Mouse (Mus musculus): Measurements from ENCODE around the gene 1700088E04Rik. TPM values are rescaled to one million over a fixed set of nuclear protein-coding genes. Genes with fewer than 3 reads are reported as not detected.
A peak's percentile ranks its signal among the peaks of the same experiment; 100 is the strongest.

1700088E04Rik gene
- polyA plus RNA-seq, 1 experiment from 2014 or later = 0.96 TPM

DNA sequence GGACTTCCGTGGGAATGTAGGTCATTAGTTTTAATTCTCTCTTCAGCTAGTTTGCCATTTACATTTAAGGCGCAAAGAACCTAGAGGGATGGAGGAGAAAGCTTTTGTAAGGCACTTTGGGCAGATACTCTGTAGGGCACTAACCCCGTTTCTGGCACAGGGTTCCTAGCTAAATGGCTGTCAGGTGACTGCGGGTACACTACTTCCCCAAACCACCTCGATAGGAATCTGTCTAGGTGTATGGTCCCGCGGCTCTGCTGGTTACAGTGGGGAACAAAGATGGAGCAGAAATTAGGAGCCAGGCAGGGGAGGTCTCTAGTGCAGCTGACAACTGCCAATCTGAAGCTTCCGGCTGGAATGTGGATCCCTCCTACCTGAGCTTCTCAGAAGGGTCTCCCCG, 31.0 kb downstream of the 1700088E04Rik start:
- Histone ChIP-seq H3K4me1 (ENCODE audit: control insufficient read depth, low read depth, low read length) (peaks cover 34% of the 10 kb centered on the region), H3K27ac (ENCODE audit: low read length) (no peak overlapping the region), H3K9me3 (replicated peaks; ENCODE audit: control insufficient read depth, low read length) (no peaks in the 10 kb centered on the region), H3K4me2 (ENCODE audit: low read depth, low read length) (peak overlapping the region; percentile 98), H3K36me3 (ENCODE audit: control insufficient read depth, insufficient read depth) (no peaks in the 10 kb centered on the region), H3K9ac (ENCODE audit: low read depth, low read length) (no peak overlapping the region), H3K4me3 (ENCODE audit: low read depth, low read length) (peak overlapping the region; percentile 74), H3K27me3 (ENCODE audit: control insufficient read depth, insufficient read depth, low read depth, low read length) (peaks cover 14% of the 10 kb centered on the region)
- 16% methylated on average over 9 of the region's 9 CpGs for WGBS (ENCODE audit: insufficient replicate concordance)
- no peak for ATAC-seq (ENCODE audit: low read depth)

DNA sequence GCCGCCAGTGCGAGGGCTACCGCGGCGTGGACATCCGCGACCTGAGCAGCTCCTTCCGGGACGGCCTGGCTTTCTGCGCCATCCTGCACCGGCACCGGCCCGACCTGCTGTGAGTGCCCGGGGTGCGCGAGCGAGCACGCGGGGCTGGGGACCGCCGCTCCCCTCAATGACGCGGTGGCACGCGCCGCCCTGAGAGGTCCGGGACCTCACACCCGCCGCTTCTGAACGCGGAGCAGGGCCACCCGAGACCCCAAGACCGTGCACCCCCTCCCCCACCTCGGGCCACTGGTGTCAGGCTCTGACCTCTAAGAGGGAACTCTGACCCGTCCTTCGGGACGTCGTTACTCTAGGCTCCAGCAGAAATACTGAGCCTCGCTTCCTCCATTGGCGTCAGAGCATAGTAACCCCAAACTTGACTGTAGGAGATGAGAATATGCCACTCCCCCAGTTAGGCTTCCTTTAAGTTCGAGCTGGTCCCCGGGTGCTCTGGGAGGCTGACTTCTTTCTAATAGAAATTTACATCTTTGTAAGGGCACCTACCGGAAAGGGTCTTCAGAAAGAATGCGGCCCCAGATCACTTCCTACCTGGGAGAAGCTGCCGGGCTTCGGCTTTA, 31.6 kb downstream of the 1700088E04Rik start:
- no peaks in the 10 kb centered on the region for H3K9me3 ChIP-seq (replicated peaks; ENCODE audit: control insufficient read depth, low read length)
- H3K4me1 ChIP-seq (ENCODE audit: control insufficient read depth, low read depth, low read length) = peaks cover 34% of the 10 kb centered on the region
- peak overlapping the region; percentile 78 for H3K9ac ChIP-seq (ENCODE audit: low read depth, low read length)
- H3K36me3 ChIP-seq (ENCODE audit: control insufficient read depth, insufficient read depth) = no peaks in the 10 kb centered on the region
- under 1% methylated on average over 46 of the region's 46 CpGs for WGBS (ENCODE audit: insufficient replicate concordance)
- peaks cover 14% of the 10 kb centered on the region for H3K27me3 ChIP-seq (ENCODE audit: control insufficient read depth, insufficient read depth, low read depth, low read length)
- H3K4me2 ChIP-seq (ENCODE audit: low read depth, low read length) = peak overlapping the region; percentile 98
- peak overlapping the region; percentile 74 for H3K4me3 ChIP-seq (ENCODE audit: low read depth, low read length)
- peak; percentile 61 for ATAC-seq (ENCODE audit: low read depth)
- H3K27ac ChIP-seq (ENCODE audit: low read length) = peak overlapping the region; percentile 45; the same call in 1 of the 2 replicates

DNA sequence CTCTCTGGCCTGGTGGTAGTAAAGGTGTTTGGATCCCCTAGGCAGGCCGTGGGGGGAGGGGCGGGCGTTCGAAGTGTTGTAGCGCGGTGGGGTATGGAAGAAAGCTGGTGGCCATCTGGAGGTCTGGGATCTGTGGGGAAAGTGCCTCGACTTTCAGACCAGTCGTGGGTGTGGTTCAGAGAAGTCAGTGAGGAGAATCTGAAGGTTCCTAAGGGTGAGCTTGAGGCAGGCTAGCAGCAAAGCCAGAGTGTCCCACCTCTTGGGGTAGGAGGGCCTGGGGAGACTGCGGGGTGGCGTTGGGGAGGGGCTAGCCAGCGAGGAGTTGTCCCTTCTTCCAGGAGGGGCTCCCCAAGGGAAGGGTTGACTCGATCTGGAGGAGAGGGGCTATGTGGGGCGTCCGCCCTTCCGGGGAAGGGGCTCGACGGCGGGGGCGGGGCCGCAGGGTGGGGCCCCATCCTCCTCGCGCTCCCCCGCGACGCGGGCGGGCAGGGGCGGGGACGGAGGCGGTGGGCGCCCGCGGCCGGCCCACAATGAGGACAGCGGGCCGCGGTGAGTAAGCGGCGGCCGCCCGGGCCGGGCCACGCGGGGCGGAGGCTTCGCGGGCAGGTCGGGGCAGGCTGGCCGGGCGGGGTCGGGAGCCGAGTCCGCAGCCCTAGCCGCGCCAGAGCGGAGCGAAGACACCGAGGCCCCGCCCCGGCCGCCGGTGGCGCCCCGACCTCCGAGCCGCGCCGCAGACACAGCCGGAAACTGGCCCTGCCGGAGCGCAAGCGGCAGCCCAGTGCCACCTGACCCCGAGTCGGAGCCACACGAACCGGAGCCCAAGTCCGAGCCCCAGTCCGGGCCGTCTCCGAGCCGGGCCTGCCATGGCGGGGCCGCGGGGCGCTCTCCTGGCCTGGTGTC, 32.4 kb downstream of the 1700088E04Rik start, which contains the start of gene Micall1:
Gene Micall1 (plus strand): TSS at position 478 of the 900 bp plus-strand sequence.
- Histone ChIP-seq H3K4me2 (ENCODE audit: low read depth, low read length) (peak within 1 kb of the TSS; percentile 98), H3K27ac (ENCODE audit: low read length) (peak within 1 kb of the TSS; percentile 45; the same call in 1 of the 2 replicates), H3K9me3 (replicated peaks; ENCODE audit: control insufficient read depth, low read length) (no peaks in the 10 kb centered on the region), H3K4me3 (ENCODE audit: low read depth, low read length) (peak within 1 kb of the TSS; percentile 74), H3K27me3 (ENCODE audit: control insufficient read depth, insufficient read depth, low read depth, low read length) (peaks cover 14% of the 10 kb centered on the region), H3K9ac (ENCODE audit: low read depth, low read length) (peak within 1 kb of the TSS; percentile 78), H3K36me3 (ENCODE audit: control insufficient read depth, insufficient read depth) (no peaks in the 10 kb centered on the region), H3K4me1 (ENCODE audit: control insufficient read depth, low read depth, low read length) (peaks cover 34% of the 10 kb centered on the region)
- ATAC-seq (ENCODE audit: low read depth) = peak; percentile 83
- 1% methylated on average over 74 of the region's 85 CpGs for WGBS (ENCODE audit: insufficient replicate concordance)

DNA sequence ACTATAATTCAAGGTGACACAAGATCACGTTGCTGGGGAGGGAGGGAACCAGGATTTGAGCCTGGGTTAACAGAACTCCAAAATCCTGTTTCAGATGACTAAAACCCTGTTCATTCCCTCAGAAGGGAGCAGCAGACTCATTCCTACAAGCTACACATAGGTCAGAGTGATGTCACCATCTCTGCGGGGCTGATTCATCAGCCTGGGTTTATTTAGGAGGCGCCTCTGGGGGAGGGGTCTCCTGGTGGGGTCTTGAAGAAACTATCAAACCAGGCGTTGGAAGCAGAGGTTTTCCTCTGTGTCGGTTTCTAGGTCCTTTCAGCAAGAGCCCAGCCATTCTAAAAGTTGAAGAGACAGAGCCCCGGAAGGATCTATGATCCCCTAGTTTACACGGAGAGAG, 33.1 kb downstream of the 1700088E04Rik start:
- no peak overlapping the region for H3K9ac ChIP-seq (ENCODE audit: low read depth, low read length)
- no peak overlapping the region for H3K4me3 ChIP-seq (ENCODE audit: low read depth, low read length)
- H3K27me3 ChIP-seq (ENCODE audit: control insufficient read depth, insufficient read depth, low read depth, low read length) = peaks cover 14% of the 10 kb centered on the region
- H3K27ac ChIP-seq (ENCODE audit: low read length) = no peak overlapping the region
- WGBS (ENCODE audit: insufficient replicate concordance) = 38% methylated on average over 7 of the region's 7 CpGs
- H3K9me3 ChIP-seq (replicated peaks; ENCODE audit: control insufficient read depth, low read length) = no peaks in the 10 kb centered on the region
- H3K4me1 ChIP-seq (ENCODE audit: control insufficient read depth, low read depth, low read length) = peaks cover 34% of the 10 kb centered on the region
- no peak overlapping the region for H3K4me2 ChIP-seq (ENCODE audit: low read depth, low read length)
- no peaks in the 10 kb centered on the region for H3K36me3 ChIP-seq (ENCODE audit: control insufficient read depth, insufficient read depth)
- no peak for ATAC-seq (ENCODE audit: low read depth)

DNA sequence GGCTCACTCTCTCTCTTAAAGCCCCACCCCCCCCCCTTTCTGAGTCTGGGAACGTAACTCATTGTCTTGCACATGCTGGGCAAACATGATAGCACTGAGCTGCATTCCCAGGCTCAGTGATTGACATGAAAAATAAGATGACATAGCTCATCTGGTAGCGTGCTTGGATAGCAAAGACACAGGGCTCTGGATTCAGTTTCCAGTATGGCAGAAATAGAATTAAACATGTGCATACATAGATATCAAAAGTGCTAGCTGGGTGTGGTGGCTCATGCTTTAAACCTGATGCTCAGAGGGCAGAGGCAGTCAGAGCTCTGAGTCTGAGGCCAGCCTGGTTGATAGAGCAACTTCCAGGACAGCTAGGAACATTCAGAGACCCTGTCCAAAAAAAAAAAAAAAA, 35.2 kb downstream of the 1700088E04Rik start:
- H3K9ac ChIP-seq (ENCODE audit: low read depth, low read length) = no peak overlapping the region
- H3K9me3 ChIP-seq (replicated peaks; ENCODE audit: control insufficient read depth, low read length) = no peaks in the 10 kb centered on the region
- no peak overlapping the region for H3K4me3 ChIP-seq (ENCODE audit: low read depth, low read length)
- H3K4me2 ChIP-seq (ENCODE audit: low read depth, low read length) = no peak overlapping the region
- H3K27me3 ChIP-seq (ENCODE audit: control insufficient read depth, insufficient read depth, low read depth, low read length) = peaks cover 14% of the 10 kb centered on the region
- H3K36me3 ChIP-seq (ENCODE audit: control insufficient read depth, insufficient read depth) = no peaks in the 10 kb centered on the region
- WGBS (ENCODE audit: insufficient replicate concordance) = 13% methylated on average over 2 of the region's 2 CpGs
- peaks cover 34% of the 10 kb centered on the region for H3K4me1 ChIP-seq (ENCODE audit: control insufficient read depth, low read depth, low read length)
- ATAC-seq (ENCODE audit: low read depth) = peak; percentile 43; the same call in 1 of the 2 replicates
- H3K27ac ChIP-seq (ENCODE audit: low read length) = no peak overlapping the region

DNA sequence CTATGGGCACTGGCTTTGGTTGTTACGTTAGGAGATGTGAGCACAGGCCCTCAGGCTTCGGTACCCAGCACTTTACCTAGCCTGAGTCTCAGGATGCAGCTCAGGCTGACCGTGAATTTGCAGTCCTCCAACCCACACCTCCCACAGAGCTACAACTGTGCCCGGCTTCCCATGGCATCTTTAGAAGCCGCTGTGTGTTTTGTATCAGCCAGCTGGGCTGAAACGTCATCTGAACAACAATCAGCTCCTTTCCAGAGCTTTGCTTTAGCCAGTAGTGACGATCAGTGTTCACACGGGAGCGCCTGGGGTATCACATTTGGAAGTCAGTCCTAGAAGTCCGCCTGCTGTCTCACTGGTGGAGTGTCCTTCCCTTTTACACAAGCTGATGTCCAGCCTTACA, 37.8 kb downstream of the 1700088E04Rik start:
- ATAC-seq (ENCODE audit: low read depth) = no peak
- Histone ChIP-seq H3K4me3 (ENCODE audit: low read depth, low read length) (no peak overlapping the region), H3K36me3 (ENCODE audit: control insufficient read depth, insufficient read depth) (no peaks in the 10 kb centered on the region), H3K4me2 (ENCODE audit: low read depth, low read length) (no peak overlapping the region), H3K27ac (ENCODE audit: low read length) (no peak overlapping the region), H3K9ac (ENCODE audit: low read depth, low read length) (no peak overlapping the region), H3K4me1 (ENCODE audit: control insufficient read depth, low read depth, low read length) (peaks cover 14% of the 10 kb centered on the region), H3K9me3 (replicated peaks; ENCODE audit: control insufficient read depth, low read length) (no peaks in the 10 kb centered on the region), H3K27me3 (ENCODE audit: control insufficient read depth, insufficient read depth, low read depth, low read length) (no peaks in the 10 kb centered on the region)
- WGBS (ENCODE audit: insufficient replicate concordance) = 66% methylated on average over 10 of the region's 10 CpGs

DNA sequence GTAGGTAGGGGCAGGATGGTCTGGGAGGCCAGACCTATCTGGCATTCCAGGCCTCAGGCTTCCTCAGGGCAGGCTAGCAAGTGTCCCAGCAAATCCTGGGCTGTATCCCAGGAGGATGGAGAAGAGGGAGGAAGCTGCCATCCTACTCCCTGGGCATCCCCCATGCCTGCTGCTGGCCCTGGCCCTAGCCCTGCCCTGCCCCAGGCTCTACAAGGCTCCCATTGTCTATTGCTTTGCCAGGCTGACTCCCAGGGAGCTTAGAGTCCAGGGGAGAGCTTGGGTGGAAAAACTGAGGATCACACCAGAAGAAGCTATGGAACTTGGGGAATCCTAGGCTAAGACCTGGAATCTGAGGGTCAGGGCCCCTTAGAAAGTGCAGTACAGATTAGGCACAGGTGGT, 39.5 kb downstream of the 1700088E04Rik start:
- Histone ChIP-seq H3K9me3 (replicated peaks; ENCODE audit: control insufficient read depth, low read length) (no peaks in the 10 kb centered on the region), H3K4me3 (ENCODE audit: low read depth, low read length) (no peak overlapping the region), H3K4me1 (ENCODE audit: control insufficient read depth, low read depth, low read length) (peaks cover 16% of the 10 kb centered on the region), H3K9ac (ENCODE audit: low read depth, low read length) (no peak overlapping the region), H3K4me2 (ENCODE audit: low read depth, low read length) (no peak overlapping the region), H3K27ac (ENCODE audit: low read length) (no peak overlapping the region), H3K27me3 (ENCODE audit: control insufficient read depth, insufficient read depth, low read depth, low read length) (no peaks in the 10 kb centered on the region), H3K36me3 (ENCODE audit: control insufficient read depth, insufficient read depth) (no peaks in the 10 kb centered on the region)
- ATAC-seq (ENCODE audit: low read depth) = no peak

DNA sequence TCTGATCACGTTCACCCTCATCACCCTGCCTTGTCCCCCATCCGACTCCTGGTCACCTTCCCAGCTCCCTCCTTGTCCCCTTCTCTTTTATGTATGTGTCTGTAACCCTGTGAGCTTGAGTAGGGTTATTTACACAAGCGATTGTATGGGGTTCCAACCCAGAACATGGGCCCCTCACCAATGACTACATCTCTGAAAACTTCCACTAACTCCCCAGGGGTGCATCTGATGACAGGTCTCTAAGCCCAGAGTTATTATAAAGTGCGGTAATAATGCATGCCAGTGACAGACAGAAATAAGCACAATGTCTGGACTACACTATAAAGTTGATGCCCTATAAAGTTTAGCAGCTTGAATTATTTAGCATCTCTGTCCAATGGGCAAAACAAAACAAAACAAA, 40.7 kb downstream of the 1700088E04Rik start:
- WGBS (ENCODE audit: insufficient replicate concordance) = 61% methylated on average over 4 of the region's 4 CpGs
- no peak overlapping the region for H3K27ac ChIP-seq (ENCODE audit: low read length)
- H3K27me3 ChIP-seq (ENCODE audit: control insufficient read depth, insufficient read depth, low read depth, low read length) = no peaks in the 10 kb centered on the region
- ATAC-seq (ENCODE audit: low read depth) = no peak
- H3K4me2 ChIP-seq (ENCODE audit: low read depth, low read length) = no peak overlapping the region
- no peak overlapping the region for H3K4me3 ChIP-seq (ENCODE audit: low read depth, low read length)
- H3K9me3 ChIP-seq (replicated peaks; ENCODE audit: control insufficient read depth, low read length) = no peaks in the 10 kb centered on the region
- H3K9ac ChIP-seq (ENCODE audit: low read depth, low read length) = no peak overlapping the region
- H3K4me1 ChIP-seq (ENCODE audit: control insufficient read depth, low read depth, low read length) = peaks cover 6% of the 10 kb centered on the region
- H3K36me3 ChIP-seq (ENCODE audit: control insufficient read depth, insufficient read depth) = peaks cover 3% of the 10 kb centered on the region; the same call in 1 of the 2 replicates

DNA sequence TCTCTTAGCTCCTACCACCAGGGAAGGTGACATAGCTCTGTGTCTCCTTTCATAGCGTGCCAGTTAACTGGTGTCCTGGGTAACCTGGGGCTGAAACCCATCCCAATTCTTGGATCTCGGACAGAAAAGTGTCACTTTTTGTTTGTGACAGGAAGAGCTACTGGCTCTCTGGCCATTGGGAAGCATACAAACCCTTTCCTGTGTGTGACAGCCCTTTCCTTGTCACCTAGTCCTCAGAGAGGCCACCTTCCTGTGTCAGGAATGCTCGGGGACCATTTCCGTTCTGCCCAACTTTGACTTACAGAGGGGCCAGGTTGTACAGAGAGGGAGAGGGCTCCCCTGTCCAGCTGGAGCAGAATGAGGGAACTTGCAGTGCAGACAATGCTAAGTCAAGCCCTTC, 41.6 kb downstream of the 1700088E04Rik start:
- no peak overlapping the region for H3K9ac ChIP-seq (ENCODE audit: low read depth, low read length)
- H3K27me3 ChIP-seq (ENCODE audit: control insufficient read depth, insufficient read depth, low read depth, low read length) = no peaks in the 10 kb centered on the region
- ATAC-seq (ENCODE audit: low read depth) = no peak
- peaks cover 5% of the 10 kb centered on the region for H3K4me1 ChIP-seq (ENCODE audit: control insufficient read depth, low read depth, low read length)
- 44% methylated on average over 4 of the region's 4 CpGs for WGBS (ENCODE audit: insufficient replicate concordance)
- H3K9me3 ChIP-seq (replicated peaks; ENCODE audit: control insufficient read depth, low read length) = no peaks in the 10 kb centered on the region
- no peak overlapping the region for H3K4me3 ChIP-seq (ENCODE audit: low read depth, low read length)
- H3K36me3 ChIP-seq (ENCODE audit: control insufficient read depth, insufficient read depth) = peaks cover 4% of the 10 kb centered on the region
- H3K4me2 ChIP-seq (ENCODE audit: low read depth, low read length) = no peak overlapping the region
- H3K27ac ChIP-seq (ENCODE audit: low read length) = no peak overlapping the region
